Mouse (Mus musculus) embryonic fibroblast, embryonic 13.5 days (primary cell): ENCODE results near the gene Ppp1r21. TPM values are rescaled to one million over a fixed set of nuclear protein-coding genes. Genes with fewer than 3 reads are reported as not detected.

ENCODE experiments used
- H3K27ac ChIP-seq: 2 replicates; pipeline ENCODE4 v1.5.1; 2012; ENCODE audit warnings: low read length, control low read depth, inconsistent platforms; ENCODE audit not compliant: insufficient read depth
- H3K4me1 ChIP-seq: 2 replicates; pipeline ENCODE4 v1.6.1; 2011; ENCODE audit warnings: low read length; ENCODE audit not compliant: control insufficient read depth, insufficient read depth
- H3K4me3 ChIP-seq: 2 replicates; pipeline ENCODE4 v1.5.1; 2011; ENCODE audit warnings: mild to moderate bottlenecking, control low read depth, low read length; ENCODE audit not compliant: insufficient read depth
- CTCF ChIP-seq: IDR thresholded peaks from 2 replicates; pipeline ENCODE4 v1.5.1; 2011; ENCODE audit warnings: mild to moderate bottlenecking, control low read depth, low read length, moderate library complexity, borderline replicate concordance; ENCODE audit not compliant: insufficient read depth
- POLR2A ChIP-seq: IDR thresholded peaks from 2 replicates; pipeline ENCODE4 v1.6.1; 2011; ENCODE audit warnings: low read depth, mild to moderate bottlenecking, control low read depth, low read length, moderate library complexity
- polyA plus RNA-seq: library from polyadenylated mRNA; stranded (reverse); fragments of >200 nt; gene quantifications from 2 replicates; pipeline ENCODE4 v1.2.4, GENCODE M21; 2011; ENCODE audit warnings: low read depth; ENCODE audit not compliant: missing spikeins, insufficient read length

The Ppp1r21 gene
- polyA plus RNA-seq, 1 experiment = 23.4 TPM

GRCm38 (mm10) chr17:88606056-88606455, 76.1 kb downstream of the Ppp1r21 start:
- Histone ChIP-seq H3K4me1 (peaks cover 10% of the 10 kb centered on the region), H3K27ac (no peak overlapping the region), H3K4me3 (no peak overlapping the region)
- no peak for TF ChIP-seq CTCF
- no peak for TF ChIP-seq POLR2A

GRCm38 (mm10) chr17:88609361-88609760, 79.4 kb downstream of the Ppp1r21 start:
- no peak for TF ChIP-seq POLR2A
- no peak for TF ChIP-seq CTCF
- Histone ChIP-seq H3K4me3 (no peak overlapping the region), H3K4me1 (peaks cover 12% of the 10 kb centered on the region), H3K27ac (no peak overlapping the region)

- Histone ChIP-seq H3K27ac (no peak overlapping the region), H3K4me1 (peaks cover 12% of the 10 kb centered on the region)
- TF ChIP-seq CTCF = no peak
- no peak for TF ChIP-seq POLR2A
Measured at GRCm38 (mm10) chr17:88611057-88611456, 81.1 kb downstream of the Ppp1r21 start.

GRCm38 (mm10) chr17:88613172-88613571, 83.3 kb downstream of the Ppp1r21 start:
- H3K4me3 ChIP-seq = no peak overlapping the region
- H3K4me1 ChIP-seq = peaks cover 12% of the 10 kb centered on the region
- no peak overlapping the region for H3K27ac ChIP-seq
- TF ChIP-seq POLR2A (no peak), CTCF (no peak)

More at GRCm38 (mm10) chr17:88611057-88611456, 81.1 kb downstream of the Ppp1r21 start:
- no peak overlapping the region for H3K4me3 ChIP-seq

- TF ChIP-seq POLR2A (no peak), CTCF (no peak)
- H3K4me3 ChIP-seq = no peak overlapping the region
- no peak overlapping the region for H3K27ac ChIP-seq
- H3K4me1 ChIP-seq = peaks cover 12% of the 10 kb centered on the region
Measured at GRCm38 (mm10) chr17:88613721-88614120, 83.8 kb downstream of the Ppp1r21 start.

GRCm38 (mm10) chr17:88614234-88614633, 84.3 kb downstream of the Ppp1r21 start:
- peak overlapping the region; percentile 24; the same call in 1 of the 2 replicates for H3K27ac ChIP-seq
- peaks cover 12% of the 10 kb centered on the region for H3K4me1 ChIP-seq
- no peak for TF ChIP-seq POLR2A
- TF ChIP-seq CTCF = no peak
- no peak overlapping the region for H3K4me3 ChIP-seq

- Histone ChIP-seq H3K4me3 (no peak overlapping the region), H3K4me1 (peaks cover 11% of the 10 kb centered on the region), H3K27ac (0 out of 2 replicates have a peak overlapping the region, but pooled peaks have one; percentile 24)
- TF ChIP-seq POLR2A (no peak), CTCF (no peak)
Measured at GRCm38 (mm10) chr17:88614733-88615132, 84.8 kb downstream of the Ppp1r21 start.

- TF ChIP-seq POLR2A = no peak
- TF ChIP-seq CTCF = no peak
- Histone ChIP-seq H3K4me1 (peaks cover 6% of the 10 kb centered on the region), H3K27ac (peak overlapping the region; percentile 57)
Measured at GRCm38 (mm10) chr17:88615492-88616155, 85.7 kb downstream of the Ppp1r21 start.

GRCm38 (mm10) chr17:88620935-88621334, 91.0 kb downstream of the Ppp1r21 start:
- Histone ChIP-seq H3K4me3 (no peak overlapping the region), H3K4me1 (peaks cover 3% of the 10 kb centered on the region; the same call in 1 of the 2 replicates), H3K27ac (no peak overlapping the region)
- TF ChIP-seq POLR2A (no peak), CTCF (no peak)

More at GRCm38 (mm10) chr17:88615492-88616155, 85.7 kb downstream of the Ppp1r21 start:
- no peak overlapping the region for H3K4me3 ChIP-seq

GRCm38 (mm10) chr17:88621374-88621773, 91.5 kb downstream of the Ppp1r21 start:
- no peak overlapping the region for H3K27ac ChIP-seq
- peaks cover 3% of the 10 kb centered on the region; the same call in 1 of the 2 replicates for H3K4me1 ChIP-seq
- TF ChIP-seq CTCF (no peak), POLR2A (no peak)
- no peak overlapping the region for H3K4me3 ChIP-seq
